Comparison of ENCODE assay signal across 9 mouse cellular contexts in genomic region chr5:117134889-117135456, GRCm38 (mm10). TPM values are rescaled to one million over a fixed set of nuclear protein-coding genes. Genes with fewer than 3 reads are reported as not detected.
DNase-seq lines count a peak whose midpoint lies in the region; ATAC-seq and TF ChIP-seq lines count a peak whose summit lies in the region.
"Had no signal": no experiment of that assay in that cellular context is flagged by ENCODE, and none has a peak within 500 bp of the region (broad histone marks: within the 10 kb centered on the region; RNA-seq: fewer than 3 reads in every experiment).

No protein-coding gene starts in this region.

- no peak overlapping the region for H3K4me3 ChIP-seq in heart, embryonic 12.5 days
- peak overlapping the region; percentile 67; the same call in 1 of the 2 replicates for H3K4me3 ChIP-seq in spleen, adult 2 months (ENCODE audit: extremely low read depth, insufficient read depth, insufficient read length)
- H3K4me3 ChIP-seq in hindbrain, embryonic 14.5 days (replicated peaks; ENCODE audit: low read length) = no peak overlapping the region
- no peak overlapping the region for H3K4me3 ChIP-seq in stomach, embryonic 15.5 days (replicated peaks)

- peak overlapping the region; percentile 62 for H3K4me2 ChIP-seq in heart, embryonic 12.5 days
- H3K4me2 ChIP-seq in hindbrain, embryonic 14.5 days (replicated peaks) = peak overlapping the region; percentile 10; the same call in 1 of the 2 replicates
- H3K4me2 ChIP-seq in stomach, embryonic 15.5 days = peak overlapping the region; percentile 42

- TF ChIP-seq CTCF in spleen, adult 2 months (IDR thresholded peaks at IDR 0.05; ENCODE audit: extremely low read depth, insufficient read depth, insufficient read length, insufficient replicate concordance) = no peak

- 46% methylated on average over 3 of the region's 3 CpGs for WGBS in heart, embryonic 12.5 days
- 27% methylated on average over 3 of the region's 3 CpGs for WGBS in spleen, adult 2 months
- WGBS in hindbrain, embryonic 14.5 days = 71% methylated on average over 3 of the region's 3 CpGs
- 28% methylated on average over 3 of the region's 3 CpGs for WGBS in stomach, embryonic 15.5 days

- no peaks in the 10 kb centered on the region for H3K9me3 ChIP-seq in heart, embryonic 12.5 days (replicated peaks)
- H3K9me3 ChIP-seq in hindbrain, embryonic 14.5 days (ENCODE audit: control insufficient read depth, low read length) = no peaks in the 10 kb centered on the region
- no peaks in the 10 kb centered on the region for H3K9me3 ChIP-seq in stomach, embryonic 15.5 days

- no peak overlapping the region; the same call in 1 of the 2 replicates for H3K9ac ChIP-seq in heart, embryonic 12.5 days
- no peak overlapping the region for H3K9ac ChIP-seq in hindbrain, embryonic 14.5 days
- no peak overlapping the region for H3K9ac ChIP-seq in stomach, embryonic 15.5 days

- intact Hi-C loops in heart, postnatal 14 days (cut with DNase I) = no loop called here

- no peak for ATAC-seq in heart, embryonic 12.5 days (ENCODE audit: insufficient number of reproducible peaks, low FRiP score)
- ATAC-seq in hindbrain, embryonic 14.5 days (ENCODE audit: low FRiP score) = no peak
- no peak for ATAC-seq in stomach, embryonic 15.5 days (ENCODE audit: insufficient read depth, low FRiP score, low read depth)
- no peak for ATAC-seq in erythroid progenitor cell, adult 5-6 weeks (replicated peaks; ENCODE audit: low FRiP score, poor library complexity, severe bottlenecking)

- no peaks in the 10 kb centered on the region for H3K36me3 ChIP-seq in heart, embryonic 12.5 days
- H3K36me3 ChIP-seq in spleen, adult 2 months (ENCODE audit: control insufficient read depth, insufficient read depth, low read length) = no peaks in the 10 kb centered on the region
- H3K36me3 ChIP-seq in hindbrain, embryonic 14.5 days (replicated peaks; ENCODE audit: control insufficient read depth, insufficient read depth) = no peaks in the 10 kb centered on the region
- no peaks in the 10 kb centered on the region for H3K36me3 ChIP-seq in stomach, embryonic 15.5 days

- peaks cover 60% of the 10 kb centered on the region for H3K4me1 ChIP-seq in heart, embryonic 12.5 days (replicated peaks)
- H3K4me1 ChIP-seq in spleen, adult 2 months (ENCODE audit: control insufficient read depth, insufficient read depth, insufficient read length) = peaks cover 36% of the 10 kb centered on the region; the same call in 1 of the 2 replicates
- peaks cover 7% of the 10 kb centered on the region; the same call in 1 of the 2 replicates for H3K4me1 ChIP-seq in hindbrain, embryonic 14.5 days (replicated peaks; ENCODE audit: control insufficient read depth, insufficient read depth, low read length)
- H3K4me1 ChIP-seq in stomach, embryonic 15.5 days = peaks cover 37% of the 10 kb centered on the region

- DNase-seq in heart, postnatal 14 days = no peak
- DNase-seq in spleen, adult 2 months (ENCODE audit: low read depth in 1 of 2, low spot score in 2 of 2) = no peak
- DNase-seq in spleen, adult 12 weeks (ENCODE audit: low spot score) = no peak
- DNase-seq in hindbrain, embryonic 14.5 days (ENCODE audit: low spot score) = no peak
- DNase-seq in layer of hippocampus, adult 18-20 months (ENCODE audit: low spot score in 2 of 2) = no peak
- DNase-seq: gastrocnemius, postnatal 25 days had no signal

- no peaks in the 10 kb centered on the region for H3K27me3 ChIP-seq in heart, embryonic 12.5 days (replicated peaks)
- no peaks in the 10 kb centered on the region for H3K27me3 ChIP-seq in spleen, adult 2 months (ENCODE audit: control insufficient read depth, insufficient read depth, low read length)
- no peaks in the 10 kb centered on the region for H3K27me3 ChIP-seq in hindbrain, embryonic 14.5 days (ENCODE audit: control insufficient read depth, insufficient read depth, low read length)
- no peaks in the 10 kb centered on the region for H3K27me3 ChIP-seq in stomach, embryonic 15.5 days (replicated peaks)

- H3K27ac ChIP-seq in heart, embryonic 12.5 days (ENCODE audit: poor library complexity, severe bottlenecking) = peak overlapping the region; percentile 85
- peak overlapping the region; percentile 79; the same call in 1 of the 2 replicates for H3K27ac ChIP-seq in spleen, adult 2 months (ENCODE audit: insufficient read depth, low read length)
- no peak overlapping the region for H3K27ac ChIP-seq in hindbrain, embryonic 14.5 days
- peak overlapping the region; percentile 63 for H3K27ac ChIP-seq in stomach, embryonic 15.5 days

- no peak for TF ChIP-seq POLR2A in spleen, adult 2 months (IDR thresholded peaks at IDR 0.05; ENCODE audit: low read depth, low read length)

RNA-seq across cellular contexts. Expression of gene Taok3, which starts 15.0 kb away (rescaled TPM):
- 11.6 and 13.3 TPM in 2 replicates for polyA plus RNA-seq in heart, embryonic 12.5 days (2016; fragmentation: Nextera tagmentation; extraction: Ambion mirVana)
- 1 to 10 TPM; 9.0 to 9.3 TPM for total RNA-seq in heart, postnatal 14 days (2021)
- polyA plus RNA-seq in spleen, adult 2 months (2012; rRNA removed) = 18.4 and 26.6 TPM in 2 replicates
- polyA plus RNA-seq in hindbrain, embryonic 14.5 days (2014; fragmentation: Nextera tagmentation; extraction: Ambion mirVana) = 50.4 and 62.3 TPM in 2 replicates
- 32.1 and 36.9 TPM in 2 replicates for polyA plus RNA-seq in stomach, embryonic 15.5 days (2015; fragmentation: Nextera tagmentation; extraction: Ambion mirVana)
- total RNA-seq in layer of hippocampus, adult 18-20 months (2021) = 10 to 100 TPM; 59.1 to 61.8 TPM
- total RNA-seq in erythroid progenitor cell, adult 5-6 weeks (2015; ENCODE audit: low replicate concordance) = 53.7 and 55.1 TPM in 2 replicates
- total RNA-seq in erythroid progenitor cell, adult 5-6 weeks (2017; ENCODE audit: low replicate concordance) = 48.5 and 60.2 TPM in 2 replicates

RNA-seq across cellular contexts. Expression of gene Suds3, which starts 19.1 kb away (rescaled TPM):
- 74.4 and 75.2 TPM in 2 replicates for polyA plus RNA-seq in heart, embryonic 12.5 days (2016; fragmentation: Nextera tagmentation; extraction: Ambion mirVana)
- total RNA-seq in heart, postnatal 14 days (2021) = 10 to 100 TPM; 66.6 to 73.7 TPM
- polyA plus RNA-seq in spleen, adult 2 months (2012; rRNA removed) = 45.1 and 60.7 TPM in 2 replicates
- polyA plus RNA-seq in hindbrain, embryonic 14.5 days (2014; fragmentation: Nextera tagmentation; extraction: Ambion mirVana) = 52.8 and 58.4 TPM in 2 replicates
- 74.5 and 79.0 TPM in 2 replicates for polyA plus RNA-seq in stomach, embryonic 15.5 days (2015; fragmentation: Nextera tagmentation; extraction: Ambion mirVana)
- total RNA-seq in layer of hippocampus, adult 18-20 months (2021) = 100 to 1,000 TPM; 132 to 151 TPM
- 23.5 and 31.7 TPM in 2 replicates for total RNA-seq in erythroid progenitor cell, adult 5-6 weeks (2015; ENCODE audit: low replicate concordance)
- total RNA-seq in erythroid progenitor cell, adult 5-6 weeks (2017; ENCODE audit: low replicate concordance) = 62.6 and 70.5 TPM in 2 replicates

Comparison
In these comparisons a context has a peak if more than half of its experiments do, and no peak if none do; other contexts are left out.
1. H3K4me2 ChIP-seq: peak in every context shown above with its lines; median percentile 62 in heart, embryonic 12.5 days; 42 in stomach, embryonic 15.5 days; 10 in hindbrain, embryonic 14.5 days.